Mouse (Mus musculus): ENCODE results near the gene Brinp2. TPM values are rescaled to one million over a fixed set of nuclear protein-coding genes. Genes with fewer than 3 reads are reported as not detected.

The Brinp2 gene
- total RNA-seq, 1 experiment from 2014 or later = 0.58 TPM

DNA sequence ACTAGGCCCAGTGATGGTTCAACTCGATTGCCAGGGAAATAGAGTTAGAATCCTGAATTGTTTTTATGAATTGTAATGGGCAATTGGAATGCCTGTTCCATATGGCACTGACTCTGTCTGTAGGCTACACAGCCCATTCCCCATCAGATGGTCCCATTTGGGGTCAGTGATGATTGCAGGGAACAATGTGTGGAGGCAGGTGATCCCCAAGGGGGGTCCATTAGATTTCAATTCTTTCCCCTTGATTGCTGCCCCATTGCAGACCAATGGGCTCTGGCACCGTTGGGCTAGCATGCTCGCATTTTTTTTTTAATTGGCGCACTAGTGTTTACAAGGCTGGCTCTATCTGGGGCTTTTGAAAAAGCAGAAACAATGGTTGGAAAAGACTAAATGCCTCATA, 136.0 kb downstream of the Brinp2 start:
- no peak for DNase-seq

GRCm38 (mm10) chr1:158218750-158219149, 137.4 kb downstream of the Brinp2 start:
- no peak for DNase-seq

- no peak for DNase-seq
Observed at GRCm38 (mm10) chr1:158218294-158218693, 137.8 kb downstream of the Brinp2 start.

DNA sequence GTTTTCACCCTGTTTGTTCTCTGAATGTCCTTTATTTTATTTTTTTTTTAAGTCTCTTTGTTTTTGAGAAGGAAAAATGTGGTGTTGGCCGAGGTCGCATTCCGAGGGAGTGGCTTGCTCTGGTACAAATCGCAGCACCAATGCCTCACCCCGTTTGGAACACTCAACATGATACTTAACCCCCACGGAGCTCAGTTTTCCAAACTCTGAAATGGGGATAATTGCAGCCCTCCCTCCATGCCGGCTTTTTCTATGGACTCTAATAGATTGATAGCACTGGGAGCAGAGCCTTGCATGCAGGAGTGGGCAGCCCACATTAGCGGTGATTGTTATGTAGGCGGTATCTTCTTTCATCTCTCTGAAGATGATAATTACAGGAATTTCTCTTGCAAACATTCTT, 140.5 kb downstream of the Brinp2 start:
- DNase-seq = no peak

GRCm38 (mm10) chr1:158214743-158215142, 141.4 kb downstream of the Brinp2 start:
- DNase-seq = peak; percentile 23

DNA sequence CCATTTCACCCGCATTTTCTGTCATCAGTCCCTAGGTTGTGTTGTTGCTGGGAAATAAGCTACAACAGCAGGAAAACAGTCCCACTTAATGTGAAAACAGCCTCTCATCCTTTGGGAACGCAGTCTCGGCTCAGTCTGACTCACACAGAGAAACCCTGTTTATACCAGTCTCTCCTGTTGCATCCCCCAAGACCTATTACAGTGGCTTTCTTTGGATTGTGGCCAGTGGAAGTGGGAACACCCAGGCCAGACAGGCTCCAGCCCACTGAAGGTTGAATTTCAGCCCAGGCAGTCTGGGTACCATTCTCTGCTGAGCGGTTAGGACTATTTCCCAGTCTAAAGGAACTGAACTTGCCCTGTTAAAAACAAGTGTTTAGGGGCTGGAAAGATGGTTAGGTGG, 142.4 kb downstream of the Brinp2 start:
- no peak for DNase-seq

DNA sequence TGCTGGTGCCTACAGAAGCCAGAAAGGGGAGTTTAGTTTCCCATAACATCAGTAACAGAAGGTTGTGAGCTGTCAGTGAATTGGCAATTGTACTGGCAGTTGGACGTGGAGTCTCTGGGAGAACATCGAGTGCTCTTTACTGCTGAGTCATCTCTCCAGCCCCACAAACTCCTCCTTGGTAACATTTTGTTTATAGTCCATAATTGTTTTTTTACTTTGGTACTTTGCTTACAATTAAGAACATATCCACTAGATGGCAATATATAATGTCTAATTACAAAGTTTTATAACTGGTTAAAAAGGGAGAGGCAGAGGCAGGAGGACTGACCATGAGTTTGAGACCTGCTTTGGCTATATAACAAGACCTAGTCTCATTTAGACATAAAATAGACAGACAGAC, 148.5 kb downstream of the Brinp2 start:
- DNase-seq = no peak

GRCm38 (mm10) chr1:158202932-158203331, 153.2 kb downstream of the Brinp2 start:
- no peak for DNase-seq

Other genes with a start within 250 kb of the Brinp2 start
- 8.0 and 10.0 TPM in 2 replicates for gene Astn1, start 5.9 kb upstream of the Brinp2 start, total RNA-seq (2021)